Mouse (Mus musculus): ENCODE measurements at regions not wholly inside any gene's neighbourhood (a gene's known extent, or its start where the extent isn't known, plus 50 kb on each side); places are given as distances from the start of the nearest gene placed in this dataset.

GRCm38 (mm10) chr4:54652111-54653021, 292.5 kb upstream of the Zfp462 start:
- ATAC-seq (replicated peaks; ENCODE audit: insufficient number of reproducible peaks, low FRiP score, low TSS enrichment, poor library complexity, severe bottlenecking), result no peak

GRCm38 (mm10) chr4:54653097-54653776, 291.6 kb upstream of the Zfp462 start:
- ATAC-seq (replicated peaks; ENCODE audit: insufficient number of reproducible peaks, low FRiP score, low TSS enrichment, poor library complexity, severe bottlenecking), result no peak
